Mouse (Mus musculus): ENCODE results near the gene Hipk2. TPM values are rescaled to one million over a fixed set of nuclear protein-coding genes. Genes with fewer than 3 reads are reported as not detected.

Hipk2 gene
- polyA plus RNA-seq, 1 experiment, result 34.3 TPM

- H3K4me3 ChIP-seq (replicated peaks; ENCODE audit: insufficient read depth, low read depth, low read length), result no peak overlapping the region
- H3K27ac ChIP-seq (ENCODE audit: insufficient read depth, low read length), result no peak overlapping the region
- TF ChIP-seq CTCF (IDR thresholded peaks at IDR 0.05; ENCODE audit: borderline replicate concordance, insufficient read depth, low read depth, low read length) (no peak), POLR2A (IDR thresholded peaks at IDR 0.05; ENCODE audit: borderline replicate concordance, insufficient read depth, low read length) (no peak)
- 77% methylated on average over 1 of the region's 1 CpGs for WGBS
- H3K4me1 ChIP-seq (ENCODE audit: control insufficient read depth, insufficient read depth, low read length), result no peaks in the 10 kb centered on the region
- no peak for DNase-seq
- H3K27me3 ChIP-seq (ENCODE audit: control insufficient read depth, insufficient read depth, low read length), result no peaks in the 10 kb centered on the region
Measured at GRCm38 (mm10) chr6:38873316-38873715, 2.6 kb downstream of the Hipk2 start.

GRCm38 (mm10) chr6:38871051-38871450 lies 4.9 kb downstream of the Hipk2 start:
- Histone ChIP-seq H3K27me3 (ENCODE audit: control insufficient read depth, insufficient read depth, low read length) (no peaks in the 10 kb centered on the region), H3K4me1 (ENCODE audit: control insufficient read depth, insufficient read depth, low read length) (no peaks in the 10 kb centered on the region), H3K27ac (ENCODE audit: insufficient read depth, low read length) (0 out of 2 replicates have a peak overlapping the region, but pooled peaks have one; percentile 56), H3K4me3 (replicated peaks; ENCODE audit: insufficient read depth, low read depth, low read length) (no peak overlapping the region)
- TF ChIP-seq POLR2A (IDR thresholded peaks at IDR 0.05; ENCODE audit: borderline replicate concordance, insufficient read depth, low read length) (no peak), CTCF (IDR thresholded peaks at IDR 0.05; ENCODE audit: borderline replicate concordance, insufficient read depth, low read depth, low read length) (no peak)
- 68% methylated on average over 7 of the region's 7 CpGs for WGBS
- DNase-seq, result no peak

DNA sequence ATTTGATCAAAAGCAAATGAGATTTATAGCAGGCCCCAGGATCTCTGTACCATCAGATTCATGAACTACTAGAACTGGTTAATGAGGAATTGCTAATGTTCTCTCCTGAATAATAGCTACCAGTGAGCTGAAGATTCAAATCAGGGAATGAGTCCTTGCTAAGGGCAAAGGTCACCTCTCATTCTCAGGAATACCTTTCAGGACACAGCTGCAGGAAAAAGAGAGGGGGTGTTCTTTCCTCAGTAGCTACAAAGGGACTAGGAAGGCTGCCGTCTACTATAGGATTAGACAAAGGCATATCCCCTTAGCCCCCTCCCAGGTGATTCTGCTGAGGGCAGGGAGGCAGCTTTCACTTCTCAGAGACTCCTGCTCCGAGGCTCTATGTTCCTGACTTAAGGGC lies 5.9 kb downstream of the Hipk2 start:
- H3K4me3 ChIP-seq (replicated peaks; ENCODE audit: insufficient read depth, low read depth, low read length), result no peak overlapping the region
- no peak for DNase-seq
- 75% methylated on average over 2 of the region's 2 CpGs for WGBS
- no peak for TF ChIP-seq POLR2A (IDR thresholded peaks at IDR 0.05; ENCODE audit: borderline replicate concordance, insufficient read depth, low read length)
- TF ChIP-seq CTCF (IDR thresholded peaks at IDR 0.05; ENCODE audit: borderline replicate concordance, insufficient read depth, low read depth, low read length), result no peak
- H3K27me3 ChIP-seq (ENCODE audit: control insufficient read depth, insufficient read depth, low read length), result no peaks in the 10 kb centered on the region
- no peak overlapping the region for H3K27ac ChIP-seq (ENCODE audit: insufficient read depth, low read length)
- H3K4me1 ChIP-seq (ENCODE audit: control insufficient read depth, insufficient read depth, low read length), result no peaks in the 10 kb centered on the region

DNA sequence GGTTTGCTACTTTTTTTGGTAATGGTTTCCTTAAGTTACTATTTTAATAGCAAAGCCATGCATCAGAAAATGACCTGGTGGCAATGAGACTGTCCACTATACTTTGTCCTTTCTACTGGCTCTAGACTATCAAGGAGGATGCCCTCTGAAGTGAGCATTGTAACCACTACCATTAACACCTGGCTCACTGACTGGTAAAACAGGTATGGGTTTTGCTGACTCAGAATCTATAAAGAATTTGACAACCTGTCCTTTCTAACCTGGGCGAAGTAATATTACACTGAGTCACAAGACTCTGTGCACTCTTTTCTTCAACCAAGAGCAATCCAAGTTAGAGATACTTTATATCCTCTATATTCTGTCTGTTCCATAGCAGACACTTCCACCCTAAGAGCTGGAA lies 7.0 kb downstream of the Hipk2 start:
- no peaks in the 10 kb centered on the region for H3K4me1 ChIP-seq (ENCODE audit: control insufficient read depth, insufficient read depth, low read length)

DNA sequence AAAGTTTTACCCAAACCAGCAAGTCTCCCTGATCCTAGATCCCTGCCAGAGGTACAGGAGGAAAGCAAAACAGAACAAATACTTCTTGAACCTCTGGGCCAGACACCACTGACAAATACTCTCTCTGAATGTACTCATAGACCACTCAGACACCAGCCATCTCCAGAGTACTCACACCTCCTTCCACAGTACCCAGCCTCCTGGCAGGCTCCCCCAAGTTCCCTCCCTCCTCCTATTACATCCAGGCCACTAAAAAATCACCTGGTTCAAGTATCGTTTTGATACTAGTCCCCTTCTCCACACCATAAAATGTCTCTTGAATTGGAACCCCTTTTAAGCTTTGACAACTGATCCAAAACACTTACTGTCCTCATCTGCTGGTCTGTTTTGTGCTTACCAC lies 8.7 kb downstream of the Hipk2 start:
- TF ChIP-seq CTCF (IDR thresholded peaks at IDR 0.05; ENCODE audit: borderline replicate concordance, insufficient read depth, low read depth, low read length) (no peak), POLR2A (IDR thresholded peaks at IDR 0.05; ENCODE audit: borderline replicate concordance, insufficient read depth, low read length) (no peak)
- WGBS, result 71% methylated on average over 1 of the region's 1 CpGs
- Histone ChIP-seq H3K27ac (ENCODE audit: insufficient read depth, low read length) (no peak overlapping the region), H3K4me1 (ENCODE audit: control insufficient read depth, insufficient read depth, low read length) (no peaks in the 10 kb centered on the region), H3K27me3 (ENCODE audit: control insufficient read depth, insufficient read depth, low read length) (no peaks in the 10 kb centered on the region), H3K4me3 (replicated peaks; ENCODE audit: insufficient read depth, low read depth, low read length) (no peak overlapping the region)
- no peak for DNase-seq

More for the DNA sequence above, 7.0 kb downstream of the Hipk2 start:
- TF ChIP-seq CTCF (IDR thresholded peaks at IDR 0.05; ENCODE audit: borderline replicate concordance, insufficient read depth, low read depth, low read length) (no peak), POLR2A (IDR thresholded peaks at IDR 0.05; ENCODE audit: borderline replicate concordance, insufficient read depth, low read length) (no peak)
- WGBS, result 100% methylated on average over 1 of the region's 1 CpGs
- Histone ChIP-seq H3K27me3 (ENCODE audit: control insufficient read depth, insufficient read depth, low read length) (no peaks in the 10 kb centered on the region), H3K27ac (ENCODE audit: insufficient read depth, low read length) (no peak overlapping the region), H3K4me3 (replicated peaks; ENCODE audit: insufficient read depth, low read depth, low read length) (no peak overlapping the region)
- no peak for DNase-seq

DNA sequence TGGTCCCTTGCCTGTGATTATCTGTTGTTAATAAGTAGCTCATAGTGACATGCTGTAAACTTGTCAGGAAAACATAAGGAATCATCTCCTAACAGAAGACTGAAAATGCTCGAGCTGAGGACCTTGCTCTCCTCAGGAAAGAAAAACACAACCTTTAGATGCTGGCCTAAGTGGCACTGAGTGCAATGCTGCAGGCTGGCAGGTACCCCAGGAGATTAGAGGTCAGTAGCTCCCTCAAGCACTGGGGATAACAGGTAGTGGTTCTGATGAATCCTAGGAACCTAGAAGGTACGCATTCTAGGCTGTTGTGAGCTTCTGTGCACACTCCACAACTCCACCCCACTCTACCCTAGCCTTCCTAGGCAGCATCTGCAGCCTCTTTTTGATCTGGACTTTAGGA lies 9.2 kb downstream of the Hipk2 start:
- H3K4me1 ChIP-seq (ENCODE audit: control insufficient read depth, insufficient read depth, low read length), result no peaks in the 10 kb centered on the region
- no peaks in the 10 kb centered on the region for H3K27me3 ChIP-seq (ENCODE audit: control insufficient read depth, insufficient read depth, low read length)
- DNase-seq, result no peak
- TF ChIP-seq POLR2A (IDR thresholded peaks at IDR 0.05; ENCODE audit: borderline replicate concordance, insufficient read depth, low read length), result no peak
- TF ChIP-seq CTCF (IDR thresholded peaks at IDR 0.05; ENCODE audit: borderline replicate concordance, insufficient read depth, low read depth, low read length), result no peak
- no peak overlapping the region for H3K4me3 ChIP-seq (replicated peaks; ENCODE audit: insufficient read depth, low read depth, low read length)
- no peak overlapping the region for H3K27ac ChIP-seq (ENCODE audit: insufficient read depth, low read length)
- 84% methylated on average over 2 of the region's 2 CpGs for WGBS

GRCm38 (mm10) chr6:38866357-38866756 lies 9.6 kb downstream of the Hipk2 start:
- H3K4me1 ChIP-seq (ENCODE audit: control insufficient read depth, insufficient read depth, low read length), result no peaks in the 10 kb centered on the region
- H3K4me3 ChIP-seq (replicated peaks; ENCODE audit: insufficient read depth, low read depth, low read length), result no peak overlapping the region
- TF ChIP-seq CTCF (IDR thresholded peaks at IDR 0.05; ENCODE audit: borderline replicate concordance, insufficient read depth, low read depth, low read length), result no peak
- TF ChIP-seq POLR2A (IDR thresholded peaks at IDR 0.05; ENCODE audit: borderline replicate concordance, insufficient read depth, low read length), result no peak
- WGBS, result 90% methylated on average over 1 of the region's 1 CpGs
- no peak overlapping the region for H3K27ac ChIP-seq (ENCODE audit: insufficient read depth, low read length)
- H3K27me3 ChIP-seq (ENCODE audit: control insufficient read depth, insufficient read depth, low read length), result no peaks in the 10 kb centered on the region
- no peak for DNase-seq

DNA sequence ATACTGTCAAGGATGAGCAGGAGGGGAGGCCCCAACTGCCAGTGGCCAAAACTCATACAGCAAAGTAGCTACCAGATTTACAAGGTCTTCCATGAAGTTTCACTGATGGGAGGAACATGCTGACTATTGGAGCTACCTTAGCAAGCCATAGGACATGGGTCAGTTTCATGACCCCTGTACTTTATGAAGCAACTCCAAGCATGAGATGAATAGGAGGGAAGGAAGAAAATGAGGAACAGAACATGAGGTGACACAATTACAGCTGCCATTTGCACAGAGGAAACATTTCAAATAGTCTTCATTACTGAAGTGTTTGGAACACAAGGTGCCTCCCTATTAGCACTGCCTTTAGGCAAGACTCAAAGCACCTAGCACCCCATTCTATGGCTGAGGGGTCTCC lies 10.2 kb downstream of the Hipk2 start:
- no peak for TF ChIP-seq POLR2A (IDR thresholded peaks at IDR 0.05; ENCODE audit: borderline replicate concordance, insufficient read depth, low read length)
- TF ChIP-seq CTCF (IDR thresholded peaks at IDR 0.05; ENCODE audit: borderline replicate concordance, insufficient read depth, low read depth, low read length), result no peak
- no peaks in the 10 kb centered on the region for H3K4me1 ChIP-seq (ENCODE audit: control insufficient read depth, insufficient read depth, low read length)
- no peak for DNase-seq
- H3K27ac ChIP-seq (ENCODE audit: insufficient read depth, low read length), result no peak overlapping the region
- no peak overlapping the region for H3K4me3 ChIP-seq (replicated peaks; ENCODE audit: insufficient read depth, low read depth, low read length)
- H3K27me3 ChIP-seq (ENCODE audit: control insufficient read depth, insufficient read depth, low read length), result no peaks in the 10 kb centered on the region

Measured in cerebellum, adult 2 months (tissue).